Mouse (Mus musculus) forebrain, embryonic 16.5 days (tissue): ENCODE data around the gene Car8. TPM values are rescaled to one million over a fixed set of nuclear protein-coding genes. Genes with fewer than 3 reads are reported as not detected.

Experiments
- ATAC-seq: fragments of 200-750 bp; cut with Nextera tagmentation; 2 replicates; pipeline ENCODE4 v1.8.0; 2017; ENCODE audit warnings: mild to moderate bottlenecking, moderate library complexity
- H3K27ac ChIP-seq: fragments of 300-500 bp; sonication (generic); 2 replicates; pipeline ENCODE4 v1.5.1; 2014; ENCODE audit warnings: low read length, control low read depth
- H3K27me3 ChIP-seq: fragments of 300-500 bp; sonication (generic); replicated peaks from 2 replicates; pipeline ENCODE4 v1.6.1; 2014; ENCODE audit warnings: low read length; ENCODE audit not compliant: control insufficient read depth, insufficient read depth
- H3K36me3 ChIP-seq: fragments of 300-500 bp; sonication (generic); 2 replicates; pipeline ENCODE4 v1.6.1; 2014; ENCODE audit not compliant: control insufficient read depth, insufficient read depth
- H3K4me1 ChIP-seq: fragments of 300-500 bp; sonication (generic); replicated peaks from 2 replicates; pipeline ENCODE4 v1.6.1; 2014; ENCODE audit warnings: low read length; ENCODE audit not compliant: control insufficient read depth, insufficient read depth
- H3K4me2 ChIP-seq: fragments of 300-500 bp; sonication (generic); 2 replicates; pipeline ENCODE4 v1.6.1; 2014; ENCODE audit warnings: mild to moderate bottlenecking, low read length, control low read depth
- H3K4me3 ChIP-seq: fragments of 300-500 bp; sonication (generic); replicated peaks from 2 replicates; pipeline ENCODE4 v1.5.1; 2014; ENCODE audit warnings: mild to moderate bottlenecking, low read length, control low read depth
- H3K9ac ChIP-seq: fragments of 300-500 bp; sonication (generic); replicated peaks from 2 replicates; pipeline ENCODE4 v1.6.1; 2014; ENCODE audit warnings: low read depth, low read length, control low read depth
- H3K9me3 ChIP-seq: fragments of 300-500 bp; sonication (generic); 2 replicates; pipeline ENCODE4 v1.6.1; 2016; ENCODE audit warnings: low read length; ENCODE audit not compliant: control insufficient read depth
- WGBS: fragments of 180-500 bp; shearing (Covaris S2); extraction: QIAGEN DNeasy Blood & Tissue Kit; methylation state at CpG from one replicate; pipeline ENCODE4 v1.1.7; 2014; 5-methylcytosine and 5-hydroxymethylcytosine counted together
- polyA plus RNA-seq: library from polyadenylated mRNA; unstranded; fragments of >200 nt; fragmentation: Nextera tagmentation; extraction: Ambion mirVana; gene quantifications from 2 replicates; pipeline ENCODE4 v1.2.1, GENCODE M21; 2015

Car8 gene
- polyA plus RNA-seq, 1 experiment from 2014 or later = 3.9 TPM

- Histone ChIP-seq H3K9me3 (no peaks in the 10 kb centered on the region), H3K27me3 (no peaks in the 10 kb centered on the region), H3K4me1 (no peaks in the 10 kb centered on the region), H3K27ac (no peak overlapping the region), H3K4me3 (no peak overlapping the region), H3K9ac (no peak overlapping the region), H3K4me2 (no peak overlapping the region), H3K36me3 (no peaks in the 10 kb centered on the region)
- ATAC-seq = no peak
- WGBS = 69% methylated on average over 1 of the region's 1 CpGs
Observed at GRCm38 (mm10) chr4:8207924-8208323, 30.9 kb downstream of the Car8 start.

GRCm38 (mm10) chr4:8206918-8207573 is 31.8 kb downstream of the Car8 start:
- H3K4me3 ChIP-seq = no peak overlapping the region
- WGBS = 83% methylated on average over 6 of the region's 6 CpGs
- no peak overlapping the region for H3K9ac ChIP-seq
- ATAC-seq = no peak
- no peak overlapping the region for H3K27ac ChIP-seq
- H3K9me3 ChIP-seq = no peaks in the 10 kb centered on the region
- no peaks in the 10 kb centered on the region for H3K27me3 ChIP-seq
- no peaks in the 10 kb centered on the region for H3K4me1 ChIP-seq
- H3K4me2 ChIP-seq = no peak overlapping the region
- H3K36me3 ChIP-seq = no peaks in the 10 kb centered on the region

DNA sequence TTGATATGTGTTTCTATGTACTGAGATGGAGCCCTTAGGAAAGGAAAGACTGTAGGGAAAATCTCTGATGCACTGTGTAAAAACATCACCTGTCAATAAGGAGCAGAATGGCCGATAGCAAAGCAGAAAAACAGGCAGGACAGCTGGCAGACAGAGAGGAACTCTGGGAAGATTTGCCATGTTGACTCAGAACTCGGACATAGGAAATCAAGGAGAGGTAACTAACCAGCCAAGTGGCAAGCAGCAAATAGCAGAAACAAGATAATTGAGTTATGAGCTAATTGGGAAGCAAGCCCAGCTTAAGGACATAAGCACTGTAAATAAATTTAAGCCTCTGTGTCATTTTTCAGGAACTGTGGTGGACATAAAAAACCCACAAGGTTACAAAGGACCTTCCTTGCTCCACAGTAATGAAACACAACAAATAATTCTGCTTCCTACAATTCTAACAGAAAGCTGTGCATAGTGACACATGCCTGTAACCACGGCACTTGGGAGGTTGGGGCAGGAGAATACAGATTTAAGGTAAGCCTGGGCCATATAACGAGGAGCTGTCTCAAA is 33.7 kb downstream of the Car8 start:
- no peaks in the 10 kb centered on the region for H3K36me3 ChIP-seq
- no peak overlapping the region for H3K4me3 ChIP-seq
- H3K4me2 ChIP-seq = no peak overlapping the region
- no peaks in the 10 kb centered on the region for H3K9me3 ChIP-seq
- WGBS = 69% methylated on average over 4 of the region's 4 CpGs
- no peak for ATAC-seq
- H3K9ac ChIP-seq = no peak overlapping the region
- H3K27ac ChIP-seq = no peak overlapping the region
- H3K4me1 ChIP-seq = no peaks in the 10 kb centered on the region
- no peaks in the 10 kb centered on the region for H3K27me3 ChIP-seq

DNA sequence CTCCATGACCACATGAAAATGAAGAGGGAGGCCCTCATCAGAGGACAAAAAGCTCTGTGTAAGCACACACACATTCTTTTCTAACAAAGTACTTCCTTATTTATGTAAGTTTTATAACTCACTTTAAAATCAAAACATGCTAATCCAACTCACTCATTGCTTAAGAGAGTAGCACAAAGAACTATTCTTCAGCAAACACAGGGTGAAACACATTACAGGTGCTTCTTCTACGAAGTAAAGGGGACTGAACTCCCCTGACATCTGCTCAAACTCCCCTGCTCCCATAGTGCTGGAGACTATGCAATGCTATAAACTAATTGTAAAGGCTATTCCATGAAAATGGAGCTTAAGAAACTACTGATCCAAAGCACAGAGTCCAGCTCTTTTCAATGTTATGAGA is 35.5 kb downstream of the Car8 start:
- Histone ChIP-seq H3K4me2 (no peak overlapping the region), H3K36me3 (no peaks in the 10 kb centered on the region), H3K9me3 (no peaks in the 10 kb centered on the region), H3K4me1 (no peaks in the 10 kb centered on the region), H3K9ac (no peak overlapping the region), H3K27me3 (no peaks in the 10 kb centered on the region), H3K27ac (no peak overlapping the region), H3K4me3 (no peak overlapping the region)
- 31% methylated on average over 1 of the region's 1 CpGs for WGBS
- ATAC-seq = no peak

- no peak overlapping the region for H3K4me2 ChIP-seq
- H3K9me3 ChIP-seq = no peaks in the 10 kb centered on the region
- H3K36me3 ChIP-seq = no peaks in the 10 kb centered on the region
- H3K4me1 ChIP-seq = no peaks in the 10 kb centered on the region
- H3K27me3 ChIP-seq = no peaks in the 10 kb centered on the region
- no peak overlapping the region for H3K27ac ChIP-seq
- H3K4me3 ChIP-seq = no peak overlapping the region
- WGBS = 69% methylated on average over 2 of the region's 2 CpGs
- no peak for ATAC-seq
- no peak overlapping the region for H3K9ac ChIP-seq
Observed at GRCm38 (mm10) chr4:8201631-8202030, 37.2 kb downstream of the Car8 start.

DNA sequence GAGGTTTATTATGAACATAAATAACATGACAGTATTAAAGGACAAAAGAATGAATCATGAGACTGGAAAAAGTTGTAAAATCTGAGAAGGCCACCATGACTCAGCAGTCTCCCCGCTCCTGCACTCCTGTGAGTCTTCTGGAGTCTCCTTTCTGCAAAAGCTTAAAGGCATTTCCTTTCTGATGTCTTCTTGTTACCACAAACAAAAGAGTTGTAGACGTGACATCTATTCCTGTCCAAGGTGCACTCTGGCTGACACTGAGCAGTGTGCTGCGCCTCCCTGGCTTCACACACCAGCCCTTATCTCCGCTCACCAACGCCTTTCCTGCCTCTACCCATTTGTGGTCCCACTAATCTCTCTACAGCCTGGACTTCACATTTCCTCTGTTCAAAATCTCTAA is 38.8 kb downstream of the Car8 start:
- ATAC-seq = no peak
- Histone ChIP-seq H3K27ac (no peak overlapping the region), H3K27me3 (no peaks in the 10 kb centered on the region), H3K4me3 (no peak overlapping the region), H3K9ac (no peak overlapping the region), H3K4me1 (no peaks in the 10 kb centered on the region), H3K36me3 (no peaks in the 10 kb centered on the region), H3K9me3 (no peaks in the 10 kb centered on the region), H3K4me2 (no peak overlapping the region)
- WGBS = 85% methylated on average over 5 of the region's 5 CpGs

GRCm38 (mm10) chr4:8198033-8198432 is 40.8 kb downstream of the Car8 start:
- H3K9ac ChIP-seq = no peak overlapping the region
- no peaks in the 10 kb centered on the region for H3K27me3 ChIP-seq
- H3K27ac ChIP-seq = no peak overlapping the region
- H3K4me1 ChIP-seq = no peaks in the 10 kb centered on the region
- no peak overlapping the region for H3K4me3 ChIP-seq
- no peaks in the 10 kb centered on the region for H3K9me3 ChIP-seq
- H3K36me3 ChIP-seq = no peaks in the 10 kb centered on the region
- 51% methylated on average over 5 of the region's 5 CpGs for WGBS
- H3K4me2 ChIP-seq = no peak overlapping the region
- 0 out of 2 replicates have a peak, but pooled peaks have one; percentile 43 for ATAC-seq

DNA sequence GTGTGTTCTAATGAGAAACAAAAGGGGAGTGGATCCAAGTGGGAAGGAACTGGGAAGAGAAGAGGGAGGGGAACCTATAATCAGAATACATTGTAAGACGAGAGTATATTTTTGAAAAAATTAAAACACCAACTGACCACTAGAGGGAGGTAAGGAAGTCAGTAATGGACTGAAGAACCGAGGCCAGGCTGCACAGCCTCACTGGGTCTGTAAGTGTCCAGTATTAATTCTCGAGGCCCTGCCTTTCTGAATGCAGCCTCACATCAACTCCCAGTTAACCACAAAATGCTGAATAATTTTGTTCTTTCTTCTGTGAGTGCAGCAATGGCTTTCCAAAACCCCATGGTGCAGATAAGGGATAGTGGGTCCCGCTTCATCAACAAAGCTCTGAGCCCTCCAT is 48.4 kb downstream of the Car8 start:
- H3K4me3 ChIP-seq = no peak overlapping the region
- no peaks in the 10 kb centered on the region for H3K36me3 ChIP-seq
- no peak overlapping the region for H3K27ac ChIP-seq
- H3K27me3 ChIP-seq = no peaks in the 10 kb centered on the region
- H3K9me3 ChIP-seq = 0 out of 2 replicates have a peak, but pooled peaks cover 2% of the 10 kb centered on the region
- no peaks in the 10 kb centered on the region for H3K4me1 ChIP-seq
- 77% methylated on average over 4 of the region's 4 CpGs for WGBS
- no peak overlapping the region for H3K9ac ChIP-seq
- no peak overlapping the region for H3K4me2 ChIP-seq
- ATAC-seq = no peak

DNA sequence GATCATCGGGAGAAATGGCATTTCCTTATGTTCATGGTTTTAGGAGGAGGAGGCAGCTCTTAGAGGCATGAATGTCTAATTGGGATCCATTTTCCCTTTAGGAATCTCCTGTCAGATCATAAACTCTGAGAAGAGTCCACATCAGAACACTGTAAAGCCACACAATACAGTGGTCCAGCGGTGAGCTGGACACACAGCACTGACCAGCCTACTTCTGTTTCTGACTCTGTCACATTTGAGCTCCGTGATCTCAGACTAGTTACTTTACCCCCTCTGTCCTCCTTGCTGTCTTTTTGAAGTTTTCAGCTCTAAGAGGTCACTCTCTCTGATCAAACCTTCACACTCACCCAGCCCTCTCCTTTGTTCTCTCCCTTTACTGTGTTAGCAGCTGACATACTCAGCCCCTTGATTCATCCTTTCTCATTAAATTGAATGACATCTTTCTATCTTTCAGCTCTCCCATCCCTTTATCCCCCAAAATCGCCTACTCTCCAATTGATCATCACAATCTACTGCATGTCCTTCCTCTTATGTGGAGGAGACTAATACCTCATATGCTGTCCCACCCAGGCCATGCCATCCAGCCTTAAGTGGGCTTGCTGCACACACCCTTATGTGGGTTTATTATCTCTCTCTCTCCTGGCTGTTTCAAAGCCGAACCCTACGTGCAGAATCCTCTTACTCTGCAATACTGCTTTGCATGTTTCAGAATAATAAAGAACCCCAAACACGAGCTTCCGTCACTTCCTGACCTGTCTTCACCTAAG is 51.7 kb downstream of the Car8 start:
- Histone ChIP-seq H3K4me3 (no peak overlapping the region), H3K27ac (no peak overlapping the region), H3K4me1 (no peaks in the 10 kb centered on the region), H3K36me3 (no peaks in the 10 kb centered on the region), H3K27me3 (no peaks in the 10 kb centered on the region), H3K9me3 (0 out of 2 replicates have a peak, but pooled peaks cover 2% of the 10 kb centered on the region), H3K4me2 (no peak overlapping the region), H3K9ac (no peak overlapping the region)
- 82% methylated on average over 8 of the region's 8 CpGs for WGBS
- ATAC-seq = no peak
